Mouse (Mus musculus) telencephalon, adult 2 months (tissue): ENCODE measurements around the gene Tk1.
"Not testable (repeated sequence)": the region's sequence is repeated elsewhere in the genome, so short reads cannot be mapped to it uniquely, and the experiment has no call there.

ENCODE experiments used
- DNase-seq: peaks from one replicate; pipeline ENCODE4 v3.0.0-alpha.2; 2011; ENCODE audit warnings: low read depth, low spot score

The Tk1 gene

DNA sequence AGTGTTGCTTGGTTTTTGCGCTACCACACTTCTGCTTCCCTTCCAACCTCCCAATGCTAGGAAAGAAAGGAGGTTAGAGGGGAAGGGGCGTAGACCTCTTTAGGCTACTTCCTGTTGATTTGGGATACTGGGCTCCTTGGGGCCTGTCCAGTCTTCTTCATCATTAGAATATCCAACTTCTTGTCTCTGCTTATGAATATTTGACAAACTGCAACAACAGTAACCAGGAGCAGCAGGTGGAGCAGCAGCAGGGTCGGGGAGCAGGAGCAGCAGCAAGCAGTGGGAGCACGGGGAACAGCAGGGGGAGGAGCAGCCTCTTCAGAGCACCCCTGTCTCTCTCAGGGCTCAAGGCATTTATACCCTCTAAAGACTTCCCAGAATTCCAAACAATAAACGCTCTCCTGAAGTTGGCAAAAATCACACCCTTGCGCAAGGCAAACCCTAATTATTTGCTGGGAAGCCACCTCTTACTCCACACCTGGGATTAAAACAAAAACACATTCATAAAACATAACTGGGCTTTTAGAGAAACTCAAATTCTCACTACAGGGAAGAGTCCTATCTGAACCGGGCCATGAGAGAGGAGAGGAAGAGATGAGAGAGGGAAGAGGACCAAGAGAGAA is 21.8 kb upstream of the Tk1 start:
- DNase-seq = no peak

DNA sequence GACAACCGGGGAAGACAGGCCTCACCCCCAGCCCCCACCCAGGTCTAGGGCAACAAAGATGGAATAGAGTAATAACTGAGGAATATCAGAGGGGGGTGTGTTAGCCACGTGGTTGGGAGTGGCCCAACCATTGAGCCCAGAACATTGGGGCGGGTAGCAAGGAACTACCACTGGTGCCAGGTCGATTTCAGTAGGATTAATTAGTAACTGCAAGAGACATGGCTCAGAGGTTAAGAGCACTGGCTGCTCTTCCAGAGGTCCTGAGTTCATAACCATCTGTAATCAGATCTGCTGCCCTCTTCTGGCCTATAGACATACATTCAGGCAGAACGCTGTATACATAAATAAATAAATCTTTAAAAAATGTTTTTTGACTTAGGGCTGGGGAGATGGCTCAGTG is 20.7 kb upstream of the Tk1 start:
- DNase-seq = no peak

DNA sequence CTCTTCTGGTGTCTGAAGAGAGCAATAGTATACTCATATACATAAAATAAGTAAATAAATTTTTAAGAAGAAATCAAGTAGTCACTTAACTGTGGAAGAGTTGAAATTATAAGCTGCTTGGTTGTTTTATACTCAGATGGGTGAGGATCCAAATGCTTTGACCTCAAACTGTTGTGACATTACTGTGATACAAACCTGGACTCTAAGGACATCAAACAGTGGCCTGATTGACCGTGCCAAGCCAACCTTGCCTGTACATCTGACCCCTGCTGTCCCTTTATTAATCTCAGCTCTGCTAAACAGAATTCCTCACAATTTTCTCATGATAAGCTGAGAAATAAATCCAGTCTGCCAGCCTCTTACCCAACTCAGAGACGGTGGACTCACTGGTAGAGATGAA is 19.8 kb upstream of the Tk1 start:
- no peak for DNase-seq

- no peak for DNase-seq
These were observed 19.1 kb upstream of the Tk1 start for GRCm38 (mm10) chr11:117844997-117845396.

- no peak for DNase-seq
These were observed 17.5 kb upstream of the Tk1 start for GRCm38 (mm10) chr11:117843434-117843833.

- DNase-seq = no peak
These were observed 15.0 kb upstream of the Tk1 start for GRCm38 (mm10) chr11:117840910-117841309.

DNA sequence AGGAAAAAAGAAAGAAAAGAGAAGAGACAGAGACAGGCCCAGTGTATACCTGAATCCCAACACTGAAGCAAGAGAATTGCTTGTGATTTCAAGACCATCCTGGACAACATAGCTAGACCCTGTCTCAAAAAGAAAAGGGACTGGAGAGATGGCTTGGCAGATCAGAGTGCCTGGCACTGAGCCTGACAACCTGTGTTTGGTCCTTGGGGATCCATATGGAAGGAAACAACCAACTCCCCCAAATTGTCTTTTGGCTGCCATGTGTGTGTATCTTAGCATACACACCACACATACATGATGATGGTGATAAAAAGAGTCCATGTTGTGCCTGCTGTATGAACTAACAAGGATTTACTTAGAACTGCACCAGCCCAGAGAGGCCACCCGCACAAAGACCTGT is 13.1 kb upstream of the Tk1 start:
- no peak for DNase-seq

DNA sequence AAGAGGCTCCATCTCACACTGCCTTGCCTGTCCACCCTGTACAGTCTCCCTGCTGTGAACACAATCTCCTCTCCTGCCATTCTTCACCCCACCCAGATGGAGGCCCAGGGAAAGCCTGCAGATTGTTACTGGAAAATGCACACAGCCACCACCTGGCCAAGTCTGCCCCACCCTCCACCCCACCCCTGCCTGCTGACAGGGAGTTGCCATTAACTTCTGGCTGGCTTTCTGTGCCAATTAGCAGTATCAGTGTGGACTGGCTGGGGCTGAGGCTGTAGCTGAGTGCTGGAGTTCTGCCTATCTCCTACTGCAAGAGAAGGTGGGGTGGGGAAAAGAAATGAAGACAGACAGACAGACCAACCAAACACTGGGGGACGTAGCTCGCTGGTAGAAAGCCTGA is 12.7 kb upstream of the Tk1 start:
- no peak for DNase-seq

DNA sequence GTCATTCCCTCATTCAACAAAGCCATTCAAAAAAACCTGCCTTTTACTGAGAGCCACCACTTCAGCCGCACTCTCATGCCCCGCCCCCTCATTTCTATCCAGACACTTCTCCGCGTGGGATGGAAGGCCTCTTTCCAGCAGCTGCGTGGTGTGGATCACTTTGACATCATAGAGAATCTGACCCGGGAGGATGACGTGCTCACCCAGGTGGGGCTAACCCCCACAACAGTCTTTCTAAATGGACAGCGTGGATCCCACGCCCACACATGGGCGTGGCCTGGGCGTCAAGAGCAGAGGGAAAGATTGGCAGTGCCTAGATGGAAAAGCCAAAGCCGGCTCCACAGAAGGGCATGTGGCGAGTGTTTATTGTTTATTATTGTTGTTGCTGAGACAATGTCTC is 10.4 kb upstream of the Tk1 start:
- DNase-seq = no peak

GRCm38 (mm10) chr11:117834086-117834485 is 8.2 kb upstream of the Tk1 start:
- DNase-seq = no peak

DNA sequence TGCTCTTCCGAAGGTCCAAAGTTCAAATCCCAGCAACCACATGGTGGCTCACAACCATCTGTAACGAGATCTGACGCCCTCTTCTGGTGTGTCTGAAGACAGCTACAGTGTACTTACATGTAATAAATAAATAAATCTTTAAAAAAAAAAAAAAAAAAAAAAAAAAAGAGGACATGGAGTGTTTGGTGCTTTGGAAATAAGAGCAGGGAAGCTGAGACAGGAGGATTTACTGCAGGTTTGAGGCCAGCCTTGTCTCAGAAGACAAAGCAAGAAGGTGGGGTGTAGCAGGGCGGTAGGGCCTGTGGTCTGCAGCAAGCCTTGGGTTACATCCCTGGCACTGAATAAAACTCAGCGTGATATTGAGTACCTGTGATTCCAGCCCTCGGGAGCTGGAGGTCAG is 7.6 kb upstream of the Tk1 start:
- not testable (repeated sequence) for DNase-seq

GRCm38 (mm10) chr11:117832086-117832969 is 6.4 kb upstream of the Tk1 start:
- no peak for DNase-seq

GRCm38 (mm10) chr11:117830401-117830800 is 4.5 kb upstream of the Tk1 start:
- DNase-seq = no peak

- DNase-seq = no peak
These were observed 3.9 kb upstream of the Tk1 start for GRCm38 (mm10) chr11:117829671-117830215.

GRCm38 (mm10) chr11:117828888-117829604 is 3.2 kb upstream of the Tk1 start:
- DNase-seq = no peak

DNA sequence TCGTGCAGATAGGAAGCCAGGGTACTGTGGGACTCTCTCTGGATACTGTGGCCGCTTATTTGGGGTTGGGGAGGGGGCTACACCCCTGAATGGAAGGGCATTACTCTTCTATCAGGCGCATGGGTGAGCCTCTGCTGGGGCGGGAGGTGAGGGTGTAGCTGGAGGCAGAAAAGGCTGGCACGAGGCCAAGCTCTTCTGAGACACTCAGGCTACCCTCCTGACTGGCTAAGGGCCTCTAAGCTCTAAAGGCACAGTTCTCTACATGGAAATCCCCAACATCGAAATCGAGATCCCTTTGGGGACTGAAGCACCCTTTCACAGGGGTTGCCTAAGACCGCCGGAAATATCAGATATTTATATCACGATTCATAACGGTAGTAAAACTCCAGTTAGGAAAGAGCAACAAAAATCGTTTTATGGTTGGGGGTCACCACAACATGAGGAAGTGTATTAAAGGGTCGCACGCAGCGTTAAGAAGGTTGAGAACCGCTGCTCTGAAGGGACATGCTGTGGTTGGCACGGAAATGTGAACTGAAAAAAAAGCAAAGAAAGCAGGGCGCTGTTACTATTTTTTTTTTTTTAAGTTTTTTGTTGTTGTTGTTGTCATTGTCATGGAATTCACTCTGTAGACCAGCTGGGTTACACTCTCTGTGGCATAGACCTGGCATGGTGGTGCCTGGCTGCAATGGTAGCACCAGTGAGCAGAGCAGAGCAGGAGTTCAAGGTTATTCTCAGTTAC is 2.4 kb upstream of the Tk1 start:
- DNase-seq = no peak

DNA sequence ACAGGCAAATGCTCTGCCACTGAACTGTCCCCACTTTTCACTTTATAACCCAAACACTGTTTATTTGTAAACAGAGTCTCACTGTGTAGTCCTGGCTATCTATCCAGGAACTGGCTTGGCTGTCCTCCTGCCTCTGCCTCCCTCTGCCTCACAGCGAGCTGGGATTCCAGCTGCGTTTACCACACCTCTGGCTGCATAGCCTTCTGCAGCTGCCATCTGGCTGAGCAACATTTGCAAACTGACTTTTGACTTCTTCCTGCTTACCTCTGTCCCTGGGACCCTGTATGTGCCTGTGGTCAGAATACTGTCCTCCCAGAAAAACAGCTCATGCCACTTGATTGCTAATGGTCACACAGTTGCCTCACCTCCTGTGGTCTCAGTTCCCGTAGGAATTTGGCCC is 1.5 kb upstream of the Tk1 start:
- no peak for DNase-seq

GRCm38 (mm10) chr11:117826916-117827315 is 1.0 kb upstream of the Tk1 start:
- no peak for DNase-seq

- DNase-seq = no peak
These were observed 272 bp upstream of the Tk1 start for GRCm38 (mm10) chr11:117826164-117826563.

- DNase-seq = no peak
These were observed 1.6 kb downstream of the Tk1 start for GRCm38 (mm10) chr11:117824060-117824969.

DNA sequence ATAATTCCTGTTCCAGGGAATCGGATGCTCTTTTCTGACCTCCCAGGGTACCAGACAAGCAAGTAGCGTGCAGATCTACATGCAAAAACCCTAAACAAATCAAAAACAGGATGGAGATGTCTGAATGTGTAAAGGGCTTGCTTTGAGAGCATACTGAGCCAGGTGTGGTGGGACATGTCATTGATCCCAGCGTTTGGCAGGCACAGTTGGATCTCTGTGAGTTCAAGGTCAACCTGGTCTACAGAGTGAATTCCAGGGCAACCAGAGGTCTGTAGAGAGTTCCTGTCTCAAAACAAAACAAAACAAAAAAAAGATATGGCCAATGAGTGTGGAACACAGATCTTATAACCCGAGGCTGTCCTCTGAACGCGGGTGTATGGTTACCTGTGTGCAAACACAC is 2.5 kb downstream of the Tk1 start:
- DNase-seq = no peak
